Mouse (Mus musculus) midbrain, embryonic 10.5 days (tissue): ENCODE results near the gene Tango6. TPM values are rescaled to one million over a fixed set of nuclear protein-coding genes. Genes with fewer than 3 reads are reported as not detected.

Experiments
- polyA plus RNA-seq: library from polyadenylated mRNA; unstranded; fragments of >200 nt; fragmentation: Nextera tagmentation; extraction: Ambion mirVana; gene quantifications from 2 replicates; pipeline ENCODE4 v1.2.1, GENCODE M21; 2016

The Tango6 gene
- polyA plus RNA-seq, 1 experiment from 2014 or later: 14.2 TPM

Other genes starting within 250 kb of the Tango6 start
- not detected in 2 replicates for gene 6030452D12Rik, start 182.5 kb upstream of the Tango6 start, polyA plus RNA-seq
- 2.4 and 3.6 TPM in 2 replicates for gene Cdh3, start 172.2 kb upstream of the Tango6 start, polyA plus RNA-seq
- 5.7 and 7.1 TPM in 2 replicates for gene Gm10073, start 109.6 kb upstream of the Tango6 start, polyA plus RNA-seq
- 8.2 and 8.7 TPM in 2 replicates for gene Cdh1, start 79.7 kb upstream of the Tango6 start, polyA plus RNA-seq
- 0.07 and 0.12 TPM in 2 replicates for gene Has3, start 187.2 kb downstream of the Tango6 start, polyA plus RNA-seq
- 77.6 and 93.7 TPM in 2 replicates for gene Utp4, start 210.6 kb downstream of the Tango6 start, polyA plus RNA-seq